Mouse (Mus musculus): ENCODE data around the gene Atp1a1. TPM values are rescaled to one million over a fixed set of nuclear protein-coding genes. Genes with fewer than 3 reads are reported as not detected.

Atp1a1 gene
- polyA plus RNA-seq, 1 experiment, result 138 TPM

DNA sequence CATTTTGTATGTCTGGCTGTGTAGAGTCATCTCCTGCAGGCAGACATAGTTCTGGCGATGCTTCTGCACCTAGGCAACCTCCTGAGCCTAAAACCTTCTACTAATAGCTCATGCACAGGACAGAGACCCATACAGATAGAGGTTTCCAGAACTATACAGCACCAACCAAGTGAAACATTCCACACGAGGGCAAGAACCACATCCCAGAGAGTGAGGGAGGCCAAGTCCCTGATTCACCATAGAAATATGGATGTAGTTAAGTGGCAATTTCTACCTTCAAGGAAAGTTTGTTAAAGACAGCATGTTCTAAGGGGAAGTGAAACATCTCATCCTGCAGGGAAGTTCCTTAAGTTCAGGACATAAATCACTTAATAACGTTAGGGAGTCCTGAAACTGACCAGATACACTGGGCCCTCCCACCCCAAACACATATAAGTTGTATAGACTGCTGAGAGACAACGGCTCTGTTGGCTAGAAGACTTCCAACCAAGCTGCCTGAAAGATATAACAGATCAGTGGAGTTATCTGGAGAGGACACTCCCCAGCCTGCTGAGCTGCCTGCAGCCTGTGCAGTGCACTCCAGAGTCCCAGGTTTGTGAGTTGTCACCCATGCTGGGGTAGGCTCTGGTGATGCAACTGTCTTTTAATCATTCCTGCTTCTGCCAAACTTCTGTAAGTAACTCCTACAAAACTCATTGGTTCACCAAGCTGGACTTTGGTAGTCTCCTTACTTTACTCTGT is 39.7 kb upstream of the Atp1a1 start:
- no peak overlapping the region for H3K27ac ChIP-seq (ENCODE audit: insufficient read depth, low read depth, low read length)
- no peaks in the 10 kb centered on the region for H3K4me1 ChIP-seq (ENCODE audit: control insufficient read depth, insufficient read depth, low read length)
- no peak for TF ChIP-seq CTCF (IDR thresholded peaks at IDR 0.05; ENCODE audit: insufficient read depth, low read depth, low read length)
- no peak for TF ChIP-seq POLR2A (IDR thresholded peaks at IDR 0.05; ENCODE audit: insufficient read depth, low read depth, low read length)
- WGBS, result 92% methylated on average over 4 of the region's 4 CpGs
- H3K4me3 ChIP-seq (ENCODE audit: insufficient read depth, low read depth, low read length), result no peak overlapping the region

DNA sequence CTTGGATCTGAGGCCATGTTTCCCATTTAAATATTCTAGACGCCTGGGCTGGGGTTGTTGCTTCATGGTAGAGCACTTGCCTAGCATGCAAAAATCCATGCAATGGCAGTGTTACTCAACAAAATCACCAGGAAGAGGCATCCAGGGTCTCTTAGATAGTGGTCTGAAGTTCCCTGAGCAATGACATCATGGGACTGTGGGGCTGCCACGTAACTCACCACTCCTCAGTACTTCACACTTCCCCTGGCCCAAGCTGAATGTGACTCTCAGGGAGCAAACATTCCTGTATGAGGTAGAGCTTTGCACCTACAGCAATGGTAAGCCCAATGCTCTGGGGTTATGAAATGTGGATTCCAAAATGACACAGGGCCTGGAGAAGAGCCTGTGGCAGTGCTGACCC is 38.8 kb upstream of the Atp1a1 start:
- TF ChIP-seq POLR2A (IDR thresholded peaks at IDR 0.05; ENCODE audit: insufficient read depth, low read depth, low read length) (no peak), CTCF (IDR thresholded peaks at IDR 0.05; ENCODE audit: insufficient read depth, low read depth, low read length) (no peak)

DNA sequence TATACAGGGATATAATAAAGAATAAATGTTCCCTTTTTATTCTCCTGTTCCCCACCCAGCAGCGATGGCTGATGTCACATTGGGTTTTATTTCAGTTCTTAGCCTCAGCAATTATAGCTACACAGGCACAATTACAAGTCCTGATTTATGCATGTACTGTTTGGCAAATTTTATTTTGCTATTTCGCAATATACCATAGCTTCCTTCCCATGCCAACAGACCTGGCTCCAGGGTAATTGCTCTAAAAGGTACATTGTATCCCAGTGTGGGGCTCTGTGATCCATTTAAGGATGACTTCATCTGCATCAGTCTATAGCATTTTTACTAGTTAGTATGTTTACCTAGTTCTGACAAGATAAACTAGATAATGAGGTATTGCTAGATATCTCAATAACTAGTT is 33.7 kb upstream of the Atp1a1 start:
- Histone ChIP-seq H3K27ac (ENCODE audit: insufficient read depth, low read depth, low read length) (no peak overlapping the region), H3K4me3 (ENCODE audit: insufficient read depth, low read depth, low read length) (no peak overlapping the region), H3K4me1 (ENCODE audit: control insufficient read depth, insufficient read depth, low read length) (no peaks in the 10 kb centered on the region)
- WGBS, result 72% methylated on average over 2 of the region's 2 CpGs
- TF ChIP-seq POLR2A (IDR thresholded peaks at IDR 0.05; ENCODE audit: insufficient read depth, low read depth, low read length) (no peak), CTCF (IDR thresholded peaks at IDR 0.05; ENCODE audit: insufficient read depth, low read depth, low read length) (no peak)

More for the DNA sequence above, 38.8 kb upstream of the Atp1a1 start:
- 95% methylated on average over 2 of the region's 2 CpGs for WGBS
- Histone ChIP-seq H3K4me3 (ENCODE audit: insufficient read depth, low read depth, low read length) (no peak overlapping the region), H3K4me1 (ENCODE audit: control insufficient read depth, insufficient read depth, low read length) (no peaks in the 10 kb centered on the region), H3K27ac (ENCODE audit: insufficient read depth, low read depth, low read length) (no peak overlapping the region)

DNA sequence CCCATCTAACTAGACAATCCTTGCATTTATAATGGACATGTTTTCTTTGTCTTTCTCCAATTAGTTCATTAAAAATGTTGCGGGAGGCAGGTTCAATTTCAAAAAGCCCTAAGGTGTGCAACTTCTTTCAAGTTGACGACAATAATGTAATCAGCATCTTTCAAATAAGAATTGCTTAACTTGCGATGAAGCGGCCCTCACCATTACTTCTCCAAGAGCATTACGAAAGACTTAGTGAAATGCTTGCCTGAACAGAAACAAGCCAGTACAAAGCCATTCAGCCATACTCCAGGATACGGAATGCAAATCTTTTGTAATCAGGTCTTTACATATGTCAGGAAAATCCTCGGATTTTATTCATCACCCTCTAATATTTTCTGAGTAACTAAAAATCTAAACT is 32.0 kb upstream of the Atp1a1 start:
- no peak overlapping the region for H3K4me3 ChIP-seq (ENCODE audit: insufficient read depth, low read depth, low read length)
- 82% methylated on average over 7 of the region's 7 CpGs for WGBS
- H3K27ac ChIP-seq (ENCODE audit: insufficient read depth, low read depth, low read length), result no peak overlapping the region
- TF ChIP-seq CTCF (IDR thresholded peaks at IDR 0.05; ENCODE audit: insufficient read depth, low read depth, low read length) (no peak), POLR2A (IDR thresholded peaks at IDR 0.05; ENCODE audit: insufficient read depth, low read depth, low read length) (no peak)
- H3K4me1 ChIP-seq (ENCODE audit: control insufficient read depth, insufficient read depth, low read length), result no peaks in the 10 kb centered on the region

DNA sequence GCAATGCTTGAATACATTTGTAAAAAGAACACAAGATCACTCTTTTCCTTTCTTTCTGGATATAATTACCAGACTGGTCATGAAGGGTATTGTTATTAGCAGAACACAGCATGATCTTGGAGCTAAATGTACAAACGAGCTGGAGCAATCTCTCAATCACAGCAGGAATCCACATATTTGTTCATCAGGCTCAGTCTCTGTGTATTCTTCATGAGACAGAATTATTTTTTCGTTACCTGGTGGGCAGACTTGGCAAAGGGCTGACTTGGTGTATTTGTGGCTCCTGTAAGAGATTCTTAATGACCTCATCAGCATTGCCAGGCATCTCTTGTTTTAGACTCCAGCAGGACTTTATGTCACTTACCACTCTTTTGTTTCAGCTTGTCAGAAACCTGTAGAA is 31.6 kb upstream of the Atp1a1 start:
- 68% methylated on average over 2 of the region's 2 CpGs for WGBS
- no peaks in the 10 kb centered on the region for H3K4me1 ChIP-seq (ENCODE audit: control insufficient read depth, insufficient read depth, low read length)
- no peak overlapping the region for H3K4me3 ChIP-seq (ENCODE audit: insufficient read depth, low read depth, low read length)
- TF ChIP-seq CTCF (IDR thresholded peaks at IDR 0.05; ENCODE audit: insufficient read depth, low read depth, low read length), result no peak
- no peak for TF ChIP-seq POLR2A (IDR thresholded peaks at IDR 0.05; ENCODE audit: insufficient read depth, low read depth, low read length)
- H3K27ac ChIP-seq (ENCODE audit: insufficient read depth, low read depth, low read length), result no peak overlapping the region

DNA sequence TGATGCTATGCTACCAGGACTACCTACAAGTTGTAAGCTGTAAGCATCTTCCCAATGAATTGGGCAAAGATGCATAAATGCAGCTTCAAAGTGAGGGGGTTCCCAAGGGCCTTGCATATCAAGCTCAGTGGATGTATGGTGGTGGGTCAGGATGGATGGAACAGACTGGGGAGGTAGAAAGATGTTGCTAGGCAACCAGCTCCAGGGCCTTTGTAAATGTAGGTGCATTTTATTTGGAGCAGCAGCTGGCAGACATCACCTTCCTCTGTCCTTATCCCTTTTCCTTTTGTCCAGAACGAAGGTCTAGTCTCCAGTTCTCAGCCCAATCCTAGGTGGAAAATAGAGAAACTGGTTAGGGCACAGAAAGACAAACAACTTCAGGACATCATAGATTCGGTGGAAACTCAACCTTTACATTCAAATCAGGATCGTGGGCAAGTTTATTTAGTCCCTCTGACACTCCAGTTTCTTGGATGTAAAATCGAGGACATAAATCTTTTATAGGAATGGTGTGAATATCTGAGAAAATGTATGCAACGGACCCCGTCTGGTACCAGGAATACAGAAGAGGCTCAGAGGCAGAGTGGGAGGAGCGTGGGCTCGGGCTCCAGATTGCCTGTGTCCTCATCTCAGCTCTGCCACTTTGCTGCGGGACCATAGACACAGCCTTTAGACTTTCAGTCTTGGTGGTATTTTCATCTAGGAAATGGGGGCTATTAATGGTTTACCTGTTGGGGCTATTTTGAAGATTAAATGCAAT is 29.8 kb upstream of the Atp1a1 start:
- TF ChIP-seq CTCF (IDR thresholded peaks at IDR 0.05; ENCODE audit: insufficient read depth, low read depth, low read length) (no peak), POLR2A (IDR thresholded peaks at IDR 0.05; ENCODE audit: insufficient read depth, low read depth, low read length) (no peak)
- no peak overlapping the region for H3K4me3 ChIP-seq (ENCODE audit: insufficient read depth, low read depth, low read length)
- H3K4me1 ChIP-seq (ENCODE audit: control insufficient read depth, insufficient read depth, low read length), result no peaks in the 10 kb centered on the region
- H3K27ac ChIP-seq (ENCODE audit: insufficient read depth, low read depth, low read length), result no peak overlapping the region
- 92% methylated on average over 9 of the region's 9 CpGs for WGBS

DNA sequence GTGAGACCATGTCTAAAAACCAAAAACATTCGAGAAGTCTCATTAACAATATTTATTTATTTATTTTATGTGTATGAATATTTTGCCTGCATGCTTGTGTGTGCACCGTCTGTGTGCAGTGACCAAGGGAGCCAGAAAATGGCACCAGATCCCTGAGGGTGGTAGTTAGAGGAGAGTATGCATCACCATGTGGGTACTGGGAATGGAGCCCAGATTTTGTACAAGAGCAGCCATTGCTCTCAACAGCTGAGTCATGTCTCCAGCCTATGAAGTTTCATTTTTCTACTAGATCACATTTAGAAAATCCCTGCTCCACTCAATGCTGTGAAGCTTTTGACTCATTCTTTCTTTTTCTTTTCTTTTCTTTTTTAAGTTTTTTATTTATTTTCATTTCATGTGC is 23.8 kb upstream of the Atp1a1 start:
- no peak overlapping the region for H3K4me3 ChIP-seq (ENCODE audit: insufficient read depth, low read depth, low read length)
- WGBS, result 77% methylated on average over 2 of the region's 2 CpGs
- no peak for TF ChIP-seq POLR2A (IDR thresholded peaks at IDR 0.05; ENCODE audit: insufficient read depth, low read depth, low read length)
- no peak for TF ChIP-seq CTCF (IDR thresholded peaks at IDR 0.05; ENCODE audit: insufficient read depth, low read depth, low read length)
- no peaks in the 10 kb centered on the region for H3K4me1 ChIP-seq (ENCODE audit: control insufficient read depth, insufficient read depth, low read length)
- no peak overlapping the region for H3K27ac ChIP-seq (ENCODE audit: insufficient read depth, low read depth, low read length)

DNA sequence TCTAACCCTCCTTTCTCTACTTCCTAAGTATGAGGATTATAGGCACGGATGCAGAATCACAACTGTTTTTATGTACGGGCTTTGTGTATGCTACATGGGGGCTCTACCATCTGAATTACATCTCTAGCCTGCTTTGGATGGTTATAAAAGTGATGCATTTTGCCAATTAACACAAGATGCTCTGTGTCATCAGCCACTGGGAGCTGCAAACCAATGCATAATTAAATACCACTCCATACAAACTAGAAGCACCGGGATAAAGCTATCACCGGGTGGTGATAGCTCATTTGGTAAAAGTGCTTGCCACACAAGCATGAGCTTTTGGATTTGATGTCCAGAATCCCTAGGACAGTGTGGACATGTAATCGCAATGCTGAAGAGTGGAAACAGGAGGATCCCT is 19.8 kb upstream of the Atp1a1 start:
- TF ChIP-seq CTCF (IDR thresholded peaks at IDR 0.05; ENCODE audit: insufficient read depth, low read depth, low read length), result no peak
- TF ChIP-seq POLR2A (IDR thresholded peaks at IDR 0.05; ENCODE audit: insufficient read depth, low read depth, low read length), result no peak
- 81% methylated on average over 5 of the region's 5 CpGs for WGBS
- Histone ChIP-seq H3K4me3 (ENCODE audit: insufficient read depth, low read depth, low read length) (no peak overlapping the region), H3K4me1 (ENCODE audit: control insufficient read depth, insufficient read depth, low read length) (no peaks in the 10 kb centered on the region), H3K27ac (ENCODE audit: insufficient read depth, low read depth, low read length) (no peak overlapping the region)

DNA sequence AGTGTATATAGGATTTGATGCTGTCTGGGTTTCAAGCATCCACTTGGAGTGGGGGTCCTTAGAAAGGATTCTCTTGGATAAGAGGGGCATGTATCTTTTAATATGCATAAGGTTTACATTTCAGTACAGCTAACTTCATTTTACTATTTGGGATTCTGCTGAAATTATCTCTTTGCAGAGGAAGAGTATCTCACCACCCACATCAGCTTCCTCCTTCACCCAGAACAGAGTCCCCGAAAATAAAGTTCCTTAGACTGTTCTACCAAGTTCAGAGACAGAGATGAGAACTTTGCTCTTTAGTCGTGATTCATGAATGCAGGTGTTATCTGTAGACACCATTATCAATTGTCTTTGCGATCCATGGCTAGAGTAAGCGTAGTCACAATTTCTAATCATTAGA is 14.5 kb upstream of the Atp1a1 start:
- H3K27ac ChIP-seq (ENCODE audit: insufficient read depth, low read depth, low read length), result no peak overlapping the region

More for the DNA sequence above, 14.5 kb upstream of the Atp1a1 start:
- Histone ChIP-seq H3K4me3 (ENCODE audit: insufficient read depth, low read depth, low read length) (no peak overlapping the region), H3K4me1 (ENCODE audit: control insufficient read depth, insufficient read depth, low read length) (no peaks in the 10 kb centered on the region)
- 86% methylated on average over 4 of the region's 4 CpGs for WGBS
- TF ChIP-seq CTCF (IDR thresholded peaks at IDR 0.05; ENCODE audit: insufficient read depth, low read depth, low read length) (no peak), POLR2A (IDR thresholded peaks at IDR 0.05; ENCODE audit: insufficient read depth, low read depth, low read length) (no peak)
